Mouse (Mus musculus) leukemia stem cell, adult 10-12 weeks (primary cell): ENCODE data around the gene Dlx6. TPM values are rescaled to one million over a fixed set of nuclear protein-coding genes. Genes with fewer than 3 reads are reported as not detected.

Experiments
- polyA plus RNA-seq: library from polyadenylated mRNA; stranded (reverse); fragments of >175 nt; gene quantifications from 2 replicates; pipeline ENCODE4 v1.2.3, GENCODE M21; 2012; ENCODE audit warnings: low replicate concordance

Gene Dlx6
- 0.86 TPM in 1 of 2 replicates, not detected in the other for polyA plus RNA-seq

GRCm38 (mm10) chr6:6863160-6863870 is at the start of gene Dlx6:
Gene Dlx6, plus strand, starts transcription at chr6:6863334.

GRCm38 (mm10) chr6:6881638-6882190 is 18.6 kb downstream of the Dlx6 start, which contains the start of gene Dlx5:
Gene Dlx5, minus strand, starts transcription at chr6:6882085.

Other genes with a start within 250 kb of the Dlx6 start
- gene Dlx5, start 18.8 kb downstream of the Dlx6 start, polyA plus RNA-seq: not detected in 2 replicates
- 0.05 and 0.47 TPM in 2 replicates for gene Sdhaf3, start 92.7 kb downstream of the Dlx6 start, polyA plus RNA-seq